Mouse (Mus musculus) layer of hippocampus, adult 9-10 months (tissue): ENCODE measurements around the gene Fibcd1.

Experiments
- DNase-seq: peaks from one replicate; pipeline ENCODE4 v3.0.0; 2022; ENCODE audit warnings: low spot score

Gene Fibcd1

DNA sequence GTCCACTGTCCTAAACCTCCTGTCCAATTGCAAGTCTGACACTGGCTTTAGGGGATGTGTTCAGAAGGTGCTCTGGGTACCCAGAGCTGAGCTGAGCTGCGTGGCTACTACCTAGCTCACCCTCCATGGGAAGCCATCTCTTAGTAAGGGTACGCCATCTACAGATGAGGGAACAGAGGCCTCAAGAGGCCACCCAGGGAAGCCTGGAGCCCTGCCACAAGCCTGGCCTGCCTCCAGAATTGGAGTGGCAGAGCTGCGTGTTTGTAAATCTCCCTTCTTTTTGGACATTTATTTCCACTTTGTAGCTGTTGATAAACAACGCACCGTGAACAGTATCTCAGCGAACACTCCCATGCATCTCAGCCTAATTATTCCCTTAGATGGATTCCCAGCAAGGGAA is 11.4 kb upstream of the Fibcd1 start:
- DNase-seq = no peak

DNA sequence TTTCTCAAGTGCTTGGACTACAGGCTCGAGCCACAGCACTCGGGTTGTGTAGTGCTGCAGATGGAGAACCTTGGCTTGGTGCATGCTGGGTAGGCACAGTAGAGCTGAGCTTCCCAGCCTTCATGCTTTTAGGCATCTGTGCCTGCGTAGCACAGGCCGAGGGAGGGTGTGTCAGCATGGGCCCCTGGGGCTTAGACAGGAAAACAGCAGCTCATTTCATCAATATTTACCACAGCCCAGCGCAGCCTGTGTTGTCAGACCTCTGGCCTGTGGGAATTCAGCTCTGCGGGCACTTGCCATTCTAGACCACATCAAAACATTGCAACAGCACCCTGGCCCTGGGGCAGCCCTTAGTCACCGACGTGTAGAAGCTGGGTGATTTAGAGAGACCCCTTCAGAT is 10.2 kb upstream of the Fibcd1 start:
- DNase-seq = no peak

DNA sequence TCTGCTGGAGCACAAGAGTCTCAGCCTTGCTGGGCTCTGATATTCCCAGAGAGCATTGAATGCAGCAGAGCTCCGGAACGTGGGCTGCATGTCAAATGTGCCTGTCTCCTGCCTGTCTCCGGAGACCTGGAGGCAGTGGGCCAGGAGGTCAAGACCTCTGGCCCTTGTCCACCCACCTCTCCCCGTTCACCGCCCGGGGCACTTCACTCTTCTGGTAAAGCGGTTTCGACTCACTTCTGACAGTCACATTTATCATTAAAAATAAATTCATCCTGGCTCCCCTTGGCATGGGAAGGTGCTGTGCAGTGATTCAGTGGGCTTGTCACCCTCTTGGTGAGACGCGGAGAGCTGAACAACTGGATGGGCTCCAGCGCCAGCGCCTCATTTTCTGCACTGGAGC is 4.3 kb upstream of the Fibcd1 start:
- DNase-seq = no peak

DNA sequence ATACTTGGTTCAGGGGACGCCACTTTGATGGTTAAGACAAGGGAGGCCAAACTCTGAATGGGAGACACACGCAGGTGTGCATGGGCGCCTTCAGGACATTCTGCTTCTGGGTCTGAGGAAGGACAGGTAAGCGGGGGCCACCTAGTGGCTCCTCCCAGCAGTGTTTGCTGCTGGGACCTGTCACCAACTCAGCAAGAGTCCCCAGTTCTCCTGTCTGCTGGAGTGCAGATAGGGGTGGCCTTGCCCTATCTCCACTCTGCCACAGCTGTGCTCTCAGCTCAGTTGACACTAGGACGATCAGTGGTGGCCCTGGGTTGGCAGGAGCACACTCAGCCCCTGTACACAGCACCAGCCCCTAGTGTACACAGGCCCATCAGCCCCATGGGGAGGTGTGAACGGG is 2.1 kb upstream of the Fibcd1 start:
- no peak for DNase-seq

DNA sequence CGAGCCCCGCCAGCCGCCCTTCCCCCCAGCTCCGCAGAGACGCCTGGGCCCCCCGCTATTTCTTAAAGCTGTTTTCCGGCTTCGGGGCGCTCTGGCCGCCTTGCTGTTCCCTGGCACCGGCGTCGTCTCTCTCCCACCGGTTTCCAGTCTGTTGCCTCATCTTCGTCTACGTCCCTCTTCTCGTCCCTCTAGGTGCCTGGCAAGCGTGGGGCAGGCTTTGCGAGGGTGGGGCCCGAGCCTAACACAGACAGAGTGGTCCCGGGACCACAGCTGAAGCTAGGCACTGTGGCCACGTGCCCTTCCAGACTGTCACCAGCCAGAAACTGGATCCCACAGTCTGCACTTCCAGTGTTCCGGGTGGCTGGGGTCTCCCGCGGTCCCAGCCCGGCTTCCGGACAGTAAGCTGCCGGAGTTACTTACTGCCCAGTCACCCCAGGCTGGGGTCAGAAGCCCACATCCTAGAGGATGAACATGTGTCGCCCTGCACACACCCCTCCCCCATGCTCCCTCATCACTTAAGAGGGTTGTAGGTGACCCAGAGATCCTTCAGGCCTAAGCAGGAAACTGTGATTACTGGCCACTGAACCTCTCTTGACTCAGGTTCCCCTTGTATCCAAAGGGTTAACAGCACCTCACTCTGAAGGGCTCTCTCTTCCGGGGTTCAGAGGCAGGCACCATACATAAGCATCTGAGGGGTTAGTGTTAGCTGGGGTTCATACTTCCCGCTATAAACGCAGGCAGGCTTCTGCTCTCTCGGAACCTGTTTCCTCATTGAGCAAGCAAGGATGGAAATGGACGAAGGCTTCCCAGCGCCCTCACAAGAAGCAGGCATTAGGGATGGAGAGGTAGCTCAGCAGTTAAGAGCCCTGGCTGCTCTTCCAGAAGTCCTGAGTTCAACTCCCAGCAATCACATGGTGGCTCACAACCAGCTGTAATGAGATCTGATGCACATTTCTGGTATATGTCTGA is 1.2 kb upstream of the Fibcd1 start:
- DNase-seq = no peak

DNA sequence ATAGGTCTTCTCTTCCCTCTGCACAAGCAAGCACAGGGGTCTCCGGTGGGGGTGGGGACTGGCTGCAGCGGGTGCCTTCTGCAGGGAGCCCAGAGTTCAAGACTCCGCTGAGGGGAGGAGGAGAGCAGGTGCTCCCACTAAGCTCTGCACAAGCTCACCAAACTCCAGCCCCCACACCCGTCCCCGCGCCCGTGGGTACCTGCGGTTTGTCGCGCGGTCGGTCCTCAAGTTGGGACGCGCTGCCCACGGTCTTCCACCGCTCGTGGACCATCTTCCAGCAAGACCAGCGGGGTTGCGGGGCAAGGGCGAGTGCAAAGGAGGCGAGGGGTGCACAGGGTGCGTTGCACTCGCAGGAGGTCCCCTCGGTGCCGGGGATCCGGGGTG is 301 bp downstream of the Fibcd1 start:
- no peak for DNase-seq

DNA sequence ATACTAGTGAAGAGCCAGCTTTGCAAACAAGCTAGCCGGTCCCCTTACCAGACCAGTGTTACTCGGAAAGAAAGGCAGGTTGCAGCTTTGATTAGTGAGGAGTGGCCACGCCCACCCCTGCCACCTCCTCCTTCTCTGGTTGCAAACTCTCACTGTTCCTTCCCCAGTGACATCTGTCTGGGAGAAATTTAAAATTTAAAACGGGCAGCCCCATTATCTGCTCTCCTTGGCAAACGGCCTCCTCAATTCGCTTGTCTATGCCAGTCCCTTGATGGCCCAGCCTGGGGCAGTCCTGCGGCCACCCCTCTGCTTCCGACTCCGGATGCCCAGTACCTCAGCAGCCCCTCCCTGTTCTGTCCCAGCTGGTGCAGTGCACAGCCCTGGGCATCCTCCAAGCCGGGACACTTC is 1.1 kb downstream of the Fibcd1 start:
- no peak for DNase-seq

DNA sequence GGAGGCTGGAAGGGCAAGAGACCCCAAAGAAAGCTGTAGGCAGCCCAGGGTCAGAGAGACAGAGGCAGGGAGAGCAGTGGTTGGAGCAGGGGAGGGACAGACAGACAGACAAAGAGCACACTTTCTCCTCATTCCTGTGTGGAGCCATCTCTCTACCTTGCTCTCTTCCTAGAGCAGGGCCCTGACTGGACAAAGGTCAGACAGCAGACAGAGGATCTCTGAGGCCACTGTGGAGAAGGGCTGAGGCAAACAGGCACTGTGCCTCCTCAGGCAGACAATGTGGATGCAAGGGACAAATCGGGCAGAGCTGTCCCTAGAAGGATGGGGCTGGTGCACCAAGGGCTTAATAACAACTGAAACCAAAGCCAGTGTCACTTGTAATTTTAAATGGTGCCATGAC is 6.9 kb downstream of the Fibcd1 start:
- DNase-seq = no peak

DNA sequence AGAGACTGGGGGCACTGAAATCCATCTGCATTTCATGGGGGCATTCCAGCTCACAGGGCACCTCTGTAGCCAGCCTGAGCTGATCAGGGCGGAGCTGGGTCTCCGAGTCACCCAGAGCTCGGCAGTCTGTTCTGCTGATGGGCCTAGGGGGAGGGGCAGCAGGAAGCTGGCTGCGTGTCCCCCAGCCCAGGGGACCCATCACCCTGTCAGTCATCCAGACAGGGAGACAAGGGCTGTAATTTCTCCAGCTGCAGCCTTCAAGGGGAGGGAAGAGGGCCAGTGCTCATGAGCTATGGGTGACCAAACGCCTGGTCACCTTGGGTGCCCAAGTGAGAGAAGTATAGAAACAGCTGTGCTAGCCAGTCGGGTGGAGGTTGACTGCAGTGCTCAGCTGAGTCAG is 8.8 kb downstream of the Fibcd1 start:
- no peak for DNase-seq

DNA sequence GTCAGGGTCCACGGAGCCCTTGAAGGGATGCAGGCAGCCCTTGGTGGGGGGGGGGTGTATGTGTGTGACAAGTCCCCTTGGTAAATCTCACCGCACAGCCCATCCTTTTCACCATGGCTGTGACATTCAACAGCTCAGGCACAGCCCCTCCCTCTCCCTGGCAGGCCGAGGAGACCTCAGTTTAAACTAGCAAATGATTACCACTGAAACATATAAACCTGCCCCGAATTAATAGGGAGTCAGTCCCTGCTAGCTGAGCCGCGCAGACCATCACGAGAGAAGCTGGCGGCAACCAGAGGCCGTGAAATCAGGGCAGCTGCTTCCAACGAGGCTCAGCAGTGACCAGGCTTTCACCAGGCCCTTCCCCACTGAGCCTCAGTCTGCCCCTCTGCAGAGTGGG is 9.7 kb downstream of the Fibcd1 start:
- no peak for DNase-seq

DNA sequence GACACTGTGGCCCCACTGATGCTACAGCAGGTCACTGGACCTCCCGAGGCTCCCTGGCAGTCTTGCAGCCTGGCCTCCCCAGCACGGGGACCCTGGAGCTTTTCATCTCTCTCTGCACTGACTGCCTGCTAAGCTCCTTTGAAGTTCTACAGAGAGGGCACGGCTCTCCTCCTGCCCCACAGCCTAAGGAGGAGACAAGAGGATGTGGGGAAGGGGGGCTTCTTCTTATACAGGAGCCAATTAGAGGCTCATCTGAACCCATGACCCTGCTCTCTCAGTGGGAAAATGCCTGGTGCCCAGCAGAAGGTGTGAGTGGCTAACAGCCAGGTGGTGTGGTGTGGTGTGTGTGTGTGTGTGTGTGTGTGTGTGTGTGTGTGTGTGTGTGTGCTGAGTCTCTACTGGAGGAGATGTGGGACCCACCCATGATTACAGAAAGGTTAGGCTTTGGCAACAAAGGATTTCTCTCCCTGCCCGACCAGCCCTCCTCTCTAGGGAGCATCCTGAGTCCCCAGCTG is 17.4 kb downstream of the Fibcd1 start:
- DNase-seq = no peak

DNA sequence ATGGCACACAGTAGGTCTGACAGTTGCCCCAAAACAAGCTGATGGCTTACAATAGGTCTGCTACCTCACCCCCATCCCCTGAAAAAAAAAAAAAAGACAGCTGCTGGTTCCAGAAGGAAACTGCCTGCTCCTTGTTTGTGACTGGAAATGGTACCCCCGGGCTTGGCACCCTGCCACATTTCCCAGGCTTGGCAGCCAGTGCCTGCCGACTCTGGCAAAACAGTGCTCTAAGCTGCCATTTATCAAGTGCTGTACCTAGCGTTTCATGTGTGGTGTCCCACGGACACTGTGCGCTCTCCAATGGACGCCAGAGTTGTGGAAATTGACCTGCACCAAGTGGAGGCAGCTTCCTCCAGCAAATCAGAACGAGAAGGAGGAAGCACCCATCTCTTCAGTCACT is 17.9 kb downstream of the Fibcd1 start:
- no peak for DNase-seq

DNA sequence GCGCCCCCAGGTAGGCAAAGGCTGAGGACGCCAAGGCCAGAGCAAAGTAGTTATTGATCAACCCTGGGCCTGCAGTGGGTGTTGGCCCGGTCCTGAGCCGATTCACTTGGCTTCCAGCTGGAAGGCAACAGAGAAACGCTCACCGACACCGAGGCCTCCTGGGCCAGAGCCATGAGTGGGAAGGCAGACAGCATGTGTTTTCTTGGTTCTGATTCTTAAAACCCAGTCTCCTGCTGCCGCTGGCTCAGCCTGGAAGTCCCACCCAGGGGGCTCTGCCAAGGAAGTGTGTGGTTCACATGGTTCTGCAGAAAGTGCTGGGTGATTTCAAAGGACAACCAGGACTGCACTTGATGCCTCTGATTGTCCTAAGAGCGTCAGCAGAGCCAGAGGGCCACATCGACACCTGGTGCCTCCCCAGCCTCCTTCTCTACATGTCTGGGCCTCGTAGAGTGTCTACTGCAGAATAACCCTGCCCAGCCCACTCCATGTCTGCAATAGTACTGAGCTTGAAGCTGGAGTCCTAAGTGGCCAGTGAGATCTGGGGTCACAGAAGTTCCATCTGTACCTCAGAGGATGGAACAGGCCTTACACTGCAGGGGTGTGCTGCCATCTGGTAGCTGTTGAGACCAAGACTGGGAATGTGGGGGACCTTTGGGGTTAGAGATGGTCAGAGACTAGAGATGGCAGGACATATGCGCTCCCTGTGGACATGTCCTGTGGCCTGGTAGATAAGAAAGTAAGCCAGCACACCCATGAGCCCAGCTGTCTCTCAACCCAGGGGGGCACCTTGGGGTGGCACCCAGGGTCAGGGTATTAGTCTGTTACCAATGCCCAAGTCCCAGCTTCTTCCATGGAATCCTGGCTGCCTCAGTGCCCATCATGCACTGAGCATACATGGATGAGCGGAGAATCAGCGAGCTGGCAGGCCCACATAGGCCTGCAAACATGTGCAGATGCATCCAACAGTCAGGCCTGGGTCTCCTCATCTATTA is 19.4 kb downstream of the Fibcd1 start:
- DNase-seq = no peak

DNA sequence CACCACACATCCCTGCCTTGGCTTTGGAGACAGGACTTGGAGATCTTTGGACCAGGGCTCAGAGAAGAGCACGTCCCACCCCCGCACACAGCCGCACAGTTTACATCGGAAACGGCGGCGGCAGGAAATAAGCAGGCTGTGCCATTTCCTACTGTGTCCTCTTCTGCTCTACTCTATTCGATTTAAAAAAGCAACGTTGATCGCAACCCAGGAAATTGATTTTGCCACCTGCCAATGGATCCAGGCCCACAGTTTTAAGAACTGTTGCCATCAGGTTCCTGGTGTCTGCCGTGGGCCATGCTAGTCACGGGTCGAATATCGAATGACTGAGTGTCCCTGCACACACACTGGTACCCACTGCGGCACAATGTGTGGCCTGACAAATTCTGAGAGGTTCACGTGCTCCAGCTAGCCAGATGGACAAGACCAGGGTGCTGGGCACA is 20.3 kb downstream of the Fibcd1 start:
- no peak for DNase-seq

DNA sequence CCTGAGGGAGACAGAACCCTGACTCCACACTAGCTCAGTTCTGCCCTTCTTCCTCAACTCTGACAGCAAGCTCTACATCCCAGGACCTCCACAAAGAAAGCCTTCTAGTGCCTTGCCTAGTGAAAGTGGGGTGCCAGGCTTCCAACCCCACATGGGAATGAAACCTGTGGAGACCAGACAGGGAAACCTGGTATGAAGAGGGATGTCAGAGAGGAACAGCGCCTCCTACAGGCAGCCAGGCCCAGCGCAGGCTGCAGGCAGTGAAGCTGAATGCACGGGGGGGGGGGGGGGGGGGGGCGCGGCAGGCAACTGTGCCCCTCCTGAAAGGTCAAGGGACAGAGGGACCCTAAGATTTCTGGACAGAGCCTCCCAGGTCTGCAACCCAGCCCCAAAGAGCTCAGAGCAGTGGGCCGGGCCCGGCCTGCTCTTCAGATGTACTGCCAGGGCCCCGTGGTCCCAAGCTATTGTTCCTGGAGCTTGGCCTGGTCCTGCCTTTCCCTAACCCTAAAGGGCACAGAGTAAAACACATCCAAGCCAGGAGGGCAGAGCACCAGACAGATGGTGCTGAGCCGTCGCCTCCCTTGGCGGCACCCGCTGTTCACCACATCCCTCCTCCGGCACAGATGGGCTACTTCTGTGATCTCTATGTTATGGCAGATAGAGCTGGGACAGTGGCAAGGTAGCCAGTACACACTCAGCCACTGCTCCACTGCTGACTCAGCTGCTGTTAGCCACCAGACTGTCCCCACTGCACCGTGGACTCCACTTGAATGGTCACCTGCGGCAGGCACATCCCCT is 21.7 kb downstream of the Fibcd1 start:
- DNase-seq = no peak

DNA sequence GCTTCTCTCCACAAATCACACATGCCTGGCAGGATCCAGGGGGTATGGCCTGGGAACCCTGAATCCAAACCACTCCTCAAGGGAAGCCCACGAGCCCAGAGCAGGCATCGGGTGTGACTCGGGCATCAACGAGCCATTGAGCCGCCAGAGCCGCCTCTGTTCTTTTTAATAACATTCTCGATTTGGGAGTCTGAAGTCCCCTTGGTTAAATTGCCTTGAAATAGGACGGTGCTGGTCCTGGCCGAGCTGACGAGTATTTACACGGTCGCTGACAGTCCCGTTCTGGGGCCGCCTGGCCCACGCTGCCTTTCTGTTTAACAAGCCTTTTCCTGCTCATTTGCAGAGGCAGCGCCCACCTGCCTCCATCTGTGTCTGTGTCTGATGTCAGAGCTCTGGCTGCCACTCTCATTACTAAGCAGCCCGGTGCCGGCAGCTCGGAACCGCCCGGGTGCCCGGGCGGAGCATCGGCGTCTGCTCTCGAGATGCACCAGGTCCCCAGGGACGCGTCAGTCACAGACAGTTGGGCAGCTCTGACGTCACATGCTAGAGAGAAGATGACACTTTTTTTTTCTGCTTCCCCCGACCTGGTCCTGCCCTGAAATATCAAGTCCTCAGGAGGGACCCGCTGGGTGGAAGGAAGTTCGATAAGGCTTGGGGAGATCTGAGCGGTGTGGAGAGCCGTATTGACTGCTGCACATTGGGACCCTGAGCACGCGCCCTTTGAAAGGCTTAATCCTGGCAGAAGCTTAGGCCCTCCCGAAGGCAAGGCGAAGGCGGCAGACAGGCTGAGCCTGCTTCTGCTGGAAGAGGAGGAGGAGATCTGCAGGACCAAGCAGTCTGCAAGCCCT is 23.1 kb downstream of the Fibcd1 start:
- peak; percentile 46 for DNase-seq

DNA sequence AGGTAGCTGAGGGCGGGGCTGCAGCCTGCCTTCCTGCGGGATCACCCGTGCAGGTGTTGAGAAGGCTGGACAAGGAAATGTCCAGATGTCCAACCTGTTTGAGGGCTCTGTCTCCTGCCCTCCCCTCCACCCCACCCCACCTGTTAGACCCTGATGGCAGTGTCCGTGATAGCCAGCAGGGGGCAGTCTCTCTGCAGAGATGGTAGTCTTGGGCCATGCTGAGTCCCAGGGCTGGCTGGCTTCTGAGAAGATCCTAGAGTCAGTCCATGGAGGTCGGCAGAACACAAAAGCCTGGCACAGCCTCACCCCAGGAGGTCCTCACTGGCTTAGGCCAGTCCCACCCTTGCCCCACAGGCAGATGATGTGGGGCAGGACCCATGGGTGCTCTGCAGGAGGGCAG is 30.4 kb downstream of the Fibcd1 start:
- DNase-seq = peak; percentile 49

DNA sequence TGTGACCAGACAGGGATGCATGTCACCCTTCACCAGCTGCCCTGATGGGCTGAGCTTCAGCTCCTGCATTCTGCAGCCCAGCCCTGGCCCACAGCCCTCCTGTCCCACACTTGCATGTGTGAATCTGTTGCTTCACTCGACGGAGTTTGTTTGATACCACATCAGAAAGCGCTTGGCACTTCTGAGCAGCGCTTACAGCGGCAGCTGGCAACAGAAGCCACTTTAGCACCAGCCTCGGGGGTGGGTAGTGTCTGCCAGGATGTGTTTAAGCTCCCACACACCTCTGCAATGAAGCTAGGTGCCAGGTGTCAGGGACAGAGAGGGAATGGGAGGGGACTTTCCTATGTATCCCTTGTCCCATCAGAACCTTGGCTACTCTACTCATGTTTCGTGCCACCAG is 31.1 kb downstream of the Fibcd1 start:
- no peak for DNase-seq

DNA sequence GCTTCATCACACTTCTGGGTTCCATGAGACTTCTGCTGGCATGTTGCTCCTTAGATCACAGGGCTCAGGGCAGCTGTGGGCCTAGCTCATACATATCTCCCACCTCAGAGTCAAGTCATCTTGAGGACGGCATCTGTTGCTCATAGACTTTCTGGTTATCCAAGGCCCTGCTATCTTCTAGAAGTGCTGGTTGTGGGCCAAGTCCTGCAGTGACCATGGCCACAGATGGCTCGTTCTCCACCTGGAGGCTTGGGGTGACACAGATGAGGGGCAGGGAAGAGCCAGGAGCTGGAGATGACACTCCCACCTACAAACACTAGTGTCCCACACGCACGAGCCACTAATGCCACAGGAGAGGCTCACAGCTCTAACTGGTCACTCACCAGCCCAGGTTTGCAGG is 32.2 kb downstream of the Fibcd1 start:
- DNase-seq = no peak

DNA sequence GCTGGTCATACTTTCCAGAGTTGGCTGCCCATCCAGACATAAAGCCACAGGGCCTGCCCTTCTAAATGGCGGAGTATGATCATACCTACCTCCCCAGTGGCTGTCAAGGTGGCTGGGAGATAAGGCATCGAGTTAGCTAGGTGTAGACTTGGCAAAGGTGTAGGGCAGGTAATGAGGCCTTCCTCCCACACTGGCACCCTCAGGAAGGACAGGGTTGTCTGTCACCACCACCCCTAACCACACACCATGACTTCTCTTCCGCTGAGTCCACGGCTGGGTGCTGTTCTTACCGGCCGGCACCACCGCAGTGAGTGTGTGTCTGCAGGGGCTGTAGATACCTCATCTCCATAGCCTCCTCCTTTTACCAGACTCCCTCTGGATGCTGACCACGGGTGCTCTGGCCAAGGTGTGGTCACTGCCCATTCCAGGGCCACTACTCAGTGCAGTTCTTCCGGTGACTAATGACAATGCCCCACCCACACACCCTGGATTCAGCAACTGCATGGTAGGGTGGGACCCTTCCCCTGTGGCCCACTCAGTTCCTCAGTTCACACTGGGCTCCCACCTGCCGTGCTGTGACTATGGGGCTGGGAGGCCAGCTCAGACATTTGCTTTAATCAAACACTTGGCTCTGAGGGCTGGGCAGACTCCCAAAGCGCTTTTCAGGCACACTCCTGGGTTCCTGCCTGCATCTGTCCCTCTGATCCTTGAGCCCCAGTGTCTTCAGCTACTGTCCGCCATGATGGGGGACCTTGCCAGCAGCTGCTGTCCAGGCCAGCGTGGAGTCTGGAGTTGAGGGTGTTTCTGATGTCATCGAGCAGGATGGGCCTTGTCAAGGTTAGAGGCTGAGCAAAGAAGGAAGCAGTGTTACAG is 34.5 kb downstream of the Fibcd1 start:
- no peak for DNase-seq
